Mouse (Mus musculus) adipocyte (in vitro differentiated cells): ENCODE measurements around the gene Sorbs1.

Experiments used
- DNase-seq: peaks from one replicate; pipeline ENCODE4 v3.0.0-alpha.2; 2016; ENCODE audit warnings: low spot score

The Sorbs1 gene

DNA sequence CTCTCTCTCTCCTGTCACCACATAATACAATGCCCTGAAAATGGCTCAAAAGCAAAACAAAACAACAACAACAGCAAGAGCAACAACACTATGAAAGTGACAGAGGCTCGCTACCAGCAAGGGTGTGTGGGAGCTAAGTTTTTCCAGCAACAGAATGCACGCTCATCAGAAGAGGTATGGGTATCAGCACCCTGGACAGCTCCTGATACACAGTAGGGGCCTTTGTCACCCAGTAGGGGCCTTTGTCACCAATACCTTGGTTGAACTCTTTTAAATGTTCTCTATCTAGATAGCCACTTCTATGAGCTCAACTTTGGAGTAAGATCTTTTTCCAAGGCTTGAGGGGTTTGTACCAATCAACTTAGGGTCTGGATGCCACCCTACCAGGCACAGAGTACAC lies 138.9 kb downstream of the Sorbs1 start:
- DNase-seq: no peak

DNA sequence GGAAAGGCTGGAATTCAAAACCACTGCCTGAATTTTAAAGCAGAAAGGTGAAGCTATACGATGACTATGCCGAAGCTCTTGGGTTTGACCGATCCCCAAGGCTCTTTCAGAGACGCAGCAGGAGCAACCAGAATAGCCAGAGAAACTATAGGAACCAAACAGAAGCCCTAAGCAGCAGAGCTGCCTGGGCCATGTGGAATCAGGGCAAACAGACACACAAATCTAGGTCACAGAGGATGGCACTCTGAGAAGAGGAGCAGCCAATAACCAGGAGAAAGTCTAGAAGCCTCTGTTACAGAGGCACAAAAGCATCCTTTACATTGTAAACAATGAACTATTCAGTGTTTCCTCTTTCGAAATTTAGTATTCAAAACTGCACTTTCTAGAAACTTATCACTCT lies 140.9 kb downstream of the Sorbs1 start:
- DNase-seq: peak; percentile 59

DNA sequence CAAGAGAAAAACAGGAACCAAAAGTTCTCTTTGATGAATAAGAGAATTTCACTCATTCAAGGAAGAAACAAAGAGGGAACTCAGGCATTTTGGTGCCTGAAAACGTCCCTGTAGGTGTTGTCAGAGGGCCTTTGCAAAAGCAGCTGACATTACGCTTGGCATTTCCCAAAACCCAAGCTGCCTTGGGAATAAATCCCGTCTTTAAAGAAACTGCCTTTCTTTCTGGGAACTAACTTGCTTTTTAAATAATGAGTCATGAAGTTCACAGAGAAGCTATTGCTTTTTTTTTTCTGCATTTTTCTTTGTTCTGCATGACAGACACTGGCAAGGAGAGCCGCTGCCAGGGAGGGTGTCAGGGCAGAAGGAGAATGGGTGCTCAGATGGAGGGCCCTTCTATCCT lies 141.7 kb downstream of the Sorbs1 start:
- peak; percentile 77 for DNase-seq

DNA sequence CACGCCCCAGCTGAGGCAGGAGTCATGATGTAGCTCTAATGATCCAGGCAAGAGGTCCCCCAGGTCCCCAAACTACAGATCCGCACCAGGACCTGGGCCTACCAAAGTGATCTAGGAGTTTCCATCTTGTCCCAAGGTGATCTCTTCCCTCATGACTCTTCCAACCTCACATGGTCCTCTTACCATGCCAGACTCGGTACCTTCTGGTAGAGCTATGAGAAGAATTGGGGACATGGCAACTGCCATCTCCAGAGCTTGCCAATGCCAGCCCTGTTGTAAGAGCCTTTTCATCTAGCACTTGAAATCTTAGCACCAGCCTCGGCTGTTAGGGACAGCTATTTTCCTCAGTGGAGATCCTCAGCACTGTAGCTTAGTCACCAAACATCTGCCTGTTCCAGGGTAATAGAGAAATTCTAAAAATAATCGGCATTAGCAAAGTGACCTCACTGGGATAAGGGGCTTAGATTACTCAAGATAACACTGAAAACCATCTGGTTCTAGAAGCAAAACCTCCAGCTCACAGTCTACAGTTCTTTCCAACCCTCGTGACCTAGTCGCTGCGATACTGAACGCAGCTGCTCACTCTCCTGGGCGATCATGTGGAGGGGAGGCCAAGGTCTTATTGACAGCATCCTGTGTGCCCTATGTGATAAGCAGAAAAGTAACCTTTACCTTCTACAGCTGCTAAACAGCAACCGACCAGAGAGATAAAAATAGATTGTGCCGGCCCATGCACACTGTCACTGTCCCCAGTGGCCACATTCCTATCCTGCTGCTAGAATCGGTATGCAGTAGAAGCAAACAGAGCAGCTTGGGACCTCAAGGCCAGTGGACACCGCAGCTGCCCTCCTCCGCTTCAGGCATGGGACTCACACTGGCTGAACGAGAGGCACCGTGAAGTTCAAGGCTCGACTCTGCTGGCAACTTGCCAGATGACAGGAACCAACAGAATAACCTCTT lies 143.4 kb downstream of the Sorbs1 start:
- DNase-seq: peak; percentile 79

DNA sequence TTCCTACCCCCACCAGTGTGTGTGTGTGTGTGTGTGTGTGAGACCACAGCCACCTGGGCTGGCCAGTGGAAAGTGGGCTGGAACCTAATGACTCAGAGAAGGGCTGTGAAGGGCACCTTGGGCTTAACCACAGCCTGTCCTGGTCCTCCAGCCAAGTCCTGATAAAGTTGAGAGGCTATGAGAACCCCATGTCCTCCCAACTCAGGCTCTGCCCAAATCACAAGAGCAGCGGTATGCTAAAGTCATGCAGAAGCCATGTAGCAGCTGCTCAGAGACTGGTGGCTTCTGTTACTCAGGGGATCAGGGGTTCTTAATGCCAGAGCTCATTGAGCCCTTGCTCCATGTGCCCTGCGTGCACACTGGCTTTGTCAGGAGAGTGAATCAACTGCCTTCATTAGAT lies 145.1 kb downstream of the Sorbs1 start:
- DNase-seq: no peak

DNA sequence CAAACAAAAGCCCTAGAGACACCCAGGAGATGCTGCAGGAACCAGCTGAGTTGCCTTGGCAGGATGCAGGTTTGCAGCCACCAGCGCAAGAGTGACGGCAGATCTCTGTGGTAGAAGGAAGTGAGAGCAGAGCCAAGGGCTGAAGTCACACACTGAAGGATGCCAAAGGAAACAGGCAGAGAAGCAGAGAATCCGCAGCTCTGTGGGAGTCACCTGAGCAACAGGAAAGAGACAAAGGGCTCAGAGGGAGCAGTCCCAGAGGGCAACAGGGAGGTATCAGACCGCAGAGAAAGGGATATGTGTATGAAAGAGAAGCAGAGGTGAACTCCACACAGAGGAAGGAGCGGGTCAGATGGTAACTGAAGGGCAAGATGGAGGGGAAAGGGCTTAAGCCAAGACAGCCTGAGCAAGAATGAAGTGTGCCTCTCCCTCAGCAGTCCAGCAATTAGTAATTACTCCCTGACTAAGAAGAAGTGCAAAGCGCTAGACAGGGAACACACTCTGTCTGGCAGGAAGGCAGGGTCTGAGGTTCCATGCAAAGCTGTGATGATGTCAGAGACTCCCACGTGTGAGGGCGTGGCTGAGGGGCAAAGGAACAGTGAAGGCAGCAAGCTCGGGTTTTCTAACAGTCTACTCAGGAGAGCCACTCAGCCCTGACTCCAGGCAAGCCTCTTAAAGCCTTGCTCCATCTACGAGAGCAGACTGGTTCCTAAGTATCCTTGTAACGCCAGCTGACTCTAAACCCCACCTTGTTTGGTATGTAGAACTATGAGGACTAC lies 147.2 kb downstream of the Sorbs1 start:
- DNase-seq: peak; percentile 87

DNA sequence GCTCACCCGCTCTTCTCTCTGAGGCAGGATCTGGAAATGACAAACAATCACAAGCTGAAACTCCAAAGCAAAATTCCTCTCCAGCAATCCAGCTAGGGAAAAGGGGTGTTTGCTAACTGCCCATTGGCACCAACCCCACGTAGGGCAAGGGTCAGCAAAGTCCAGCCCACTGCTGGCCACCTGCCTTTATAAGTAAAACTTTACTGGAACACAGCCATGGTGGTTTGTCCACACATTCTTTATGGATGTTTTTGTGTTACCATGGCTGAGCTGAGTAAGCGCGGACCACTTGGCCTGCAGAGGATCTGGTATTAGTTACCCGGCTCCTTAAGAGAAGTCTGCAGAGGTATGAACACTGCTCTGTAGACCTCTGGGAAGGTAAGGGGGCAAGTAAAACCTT lies 148.4 kb downstream of the Sorbs1 start:
- peak; percentile 97 for DNase-seq

DNA sequence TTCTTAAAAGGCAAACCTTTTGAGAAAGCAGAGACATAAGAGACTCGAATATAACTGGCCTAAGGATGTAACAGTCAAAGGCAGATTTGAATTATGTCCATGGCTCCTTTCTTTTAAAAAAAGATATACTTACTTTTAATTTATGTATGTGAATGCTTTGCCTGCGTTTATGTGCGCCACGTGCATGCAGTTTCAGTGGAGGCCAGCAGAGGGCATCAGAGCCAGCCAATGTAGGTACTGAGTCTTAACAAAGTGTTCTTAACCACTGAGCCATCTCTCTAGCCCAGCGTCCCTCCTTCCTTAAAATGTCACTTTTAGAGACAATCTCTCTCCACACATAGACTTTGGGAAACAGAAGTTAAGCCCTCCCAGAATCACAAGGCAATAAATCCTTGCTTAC lies 150.1 kb downstream of the Sorbs1 start:
- DNase-seq: no peak

DNA sequence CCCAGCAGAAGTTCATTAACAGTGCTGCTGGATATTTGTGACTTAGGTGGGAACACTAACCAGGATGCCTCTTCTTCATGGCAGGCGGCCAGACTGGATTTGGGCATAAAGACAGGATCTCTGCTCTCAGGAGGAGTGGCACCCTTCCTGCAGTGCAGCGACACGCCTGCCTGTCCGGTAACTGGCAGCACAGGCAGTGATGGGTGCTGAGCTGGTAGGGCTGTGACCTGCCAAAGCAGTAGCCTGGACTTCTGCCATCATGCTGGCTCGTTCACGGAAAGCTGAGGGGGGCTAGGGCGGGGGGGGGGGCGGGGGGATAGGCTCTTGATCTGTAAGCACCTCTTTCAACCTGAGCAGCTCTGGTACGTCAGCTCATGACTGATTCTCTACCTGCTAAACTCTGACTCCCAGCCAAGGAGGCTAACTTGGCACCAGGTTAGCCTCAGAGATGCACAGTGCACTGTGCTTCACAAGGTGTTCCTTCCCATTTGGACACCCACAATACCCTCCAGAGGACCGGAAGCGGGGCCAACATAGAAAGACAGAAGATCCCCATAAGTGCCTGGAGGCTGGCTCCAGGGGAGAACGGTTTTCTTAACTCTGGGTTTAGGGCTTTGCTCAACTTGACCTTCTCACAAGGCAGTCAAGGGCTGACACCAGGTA lies 151.2 kb downstream of the Sorbs1 start:
- no peak for DNase-seq

DNA sequence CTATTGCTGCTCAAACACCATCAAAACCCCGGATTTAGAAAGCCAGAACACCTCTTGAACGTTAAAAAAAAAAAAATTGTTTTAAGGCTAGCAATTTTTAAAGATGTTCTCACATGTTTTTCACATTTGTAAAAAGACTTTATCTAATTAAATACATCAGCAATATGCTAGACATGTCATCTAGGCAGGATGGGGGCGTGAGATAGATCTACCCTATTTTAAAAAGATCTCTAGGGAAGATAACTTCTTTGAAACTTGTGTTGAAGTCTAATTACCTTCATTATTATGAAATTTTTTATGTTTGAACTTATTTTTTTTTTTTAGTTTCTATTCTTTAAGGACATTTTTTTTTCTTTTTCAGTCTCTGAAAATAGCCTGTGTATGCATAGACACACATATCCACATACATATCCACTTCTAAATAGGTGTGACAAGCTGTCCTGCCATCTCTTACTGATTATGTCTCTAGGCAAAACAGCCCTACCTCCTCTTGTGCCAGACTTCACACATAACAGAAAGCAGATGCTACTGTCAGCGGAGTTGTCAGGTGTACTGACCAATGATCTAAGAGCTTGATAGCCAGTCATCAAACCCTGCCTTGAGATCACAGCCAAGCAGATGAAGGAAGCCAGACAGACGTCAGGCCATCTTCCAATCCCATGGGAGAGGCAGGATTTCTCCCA lies 153.7 kb downstream of the Sorbs1 start:
- no peak for DNase-seq

DNA sequence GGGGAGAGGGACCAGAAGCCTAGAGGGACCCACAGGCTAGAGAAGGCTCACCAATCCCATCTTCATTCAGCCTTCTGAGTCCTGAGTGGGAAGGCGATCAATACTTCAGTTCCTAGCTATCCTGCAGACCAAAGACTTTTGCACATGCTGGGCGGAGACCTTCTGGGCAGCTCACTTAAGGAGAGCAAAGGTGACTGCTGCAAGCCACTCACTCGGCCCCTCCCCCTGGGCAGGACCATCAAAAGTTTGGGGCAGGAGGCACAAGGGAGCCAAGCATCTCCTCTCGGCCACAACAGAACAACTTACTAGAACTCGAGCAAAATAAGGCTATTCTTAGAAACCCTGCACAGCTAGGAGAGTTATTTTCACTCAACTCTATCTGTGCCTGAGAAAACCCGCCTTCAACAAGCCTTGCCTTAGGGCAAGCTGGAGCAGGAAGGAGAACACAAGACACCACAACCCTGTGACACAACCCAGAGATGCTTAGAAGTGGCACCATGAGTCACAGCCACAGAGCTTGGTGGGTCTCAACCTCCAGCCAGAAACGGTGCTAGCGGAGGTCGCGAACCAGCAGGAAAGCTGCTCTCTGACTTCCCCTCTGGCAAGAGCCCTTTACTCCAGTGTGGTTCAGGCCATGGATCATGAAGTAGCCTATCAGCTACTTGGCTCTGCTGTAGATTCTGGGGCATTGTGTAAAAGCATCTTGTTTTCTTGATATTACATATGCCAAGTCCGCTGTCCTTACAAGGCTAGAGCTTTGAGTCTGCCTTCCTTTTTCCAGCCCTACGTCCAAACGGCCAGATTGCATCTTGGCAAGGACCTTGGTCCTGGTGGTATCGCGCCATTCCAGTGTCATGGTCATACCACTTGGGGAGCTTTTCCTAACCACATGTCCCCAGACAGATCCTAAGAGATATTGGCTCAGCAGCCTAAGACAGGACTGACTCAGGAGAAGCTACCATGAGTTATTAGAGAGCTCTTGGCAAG lies 156.8 kb downstream of the Sorbs1 start:
- peak; percentile 97 for DNase-seq

DNA sequence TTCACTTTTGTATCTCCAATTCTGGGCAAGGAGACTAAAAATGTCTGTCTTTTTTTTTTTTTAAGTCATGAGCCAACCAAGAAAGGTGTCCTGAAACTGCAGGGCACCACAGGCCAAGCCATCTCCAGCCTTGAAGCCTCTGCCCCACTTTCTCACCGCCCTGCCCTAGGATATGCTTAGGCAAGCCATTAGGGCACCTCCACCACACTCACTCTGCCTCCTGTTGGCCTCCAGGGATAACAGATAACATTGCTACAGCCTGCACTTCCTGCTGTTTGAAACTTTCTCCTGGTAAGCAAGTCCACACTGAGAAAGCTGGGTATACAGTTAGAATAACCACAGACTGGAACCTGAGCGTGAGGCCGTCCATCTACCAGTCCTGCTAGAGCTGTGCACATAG lies 158.5 kb downstream of the Sorbs1 start:
- peak; percentile 87 for DNase-seq

DNA sequence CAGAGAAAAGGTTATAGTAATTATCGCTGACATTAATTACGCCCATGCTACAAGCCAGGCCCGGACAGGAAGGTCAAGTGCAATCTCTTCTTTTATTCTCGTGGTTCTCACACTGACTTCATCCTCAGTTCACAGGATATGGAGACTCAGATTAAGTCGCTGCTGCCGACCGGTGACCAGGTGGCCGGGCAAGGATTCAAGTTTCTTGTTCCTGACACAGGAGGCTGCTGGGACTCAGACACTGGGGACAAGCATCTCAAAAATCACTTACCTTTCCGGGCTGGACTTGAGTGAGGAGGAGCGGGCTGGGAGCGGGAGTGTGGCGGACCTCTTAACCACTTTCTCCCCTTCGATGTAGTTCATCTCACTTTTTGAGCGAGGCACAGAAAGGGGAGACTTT lies 161.6 kb downstream of the Sorbs1 start:
- no peak for DNase-seq

DNA sequence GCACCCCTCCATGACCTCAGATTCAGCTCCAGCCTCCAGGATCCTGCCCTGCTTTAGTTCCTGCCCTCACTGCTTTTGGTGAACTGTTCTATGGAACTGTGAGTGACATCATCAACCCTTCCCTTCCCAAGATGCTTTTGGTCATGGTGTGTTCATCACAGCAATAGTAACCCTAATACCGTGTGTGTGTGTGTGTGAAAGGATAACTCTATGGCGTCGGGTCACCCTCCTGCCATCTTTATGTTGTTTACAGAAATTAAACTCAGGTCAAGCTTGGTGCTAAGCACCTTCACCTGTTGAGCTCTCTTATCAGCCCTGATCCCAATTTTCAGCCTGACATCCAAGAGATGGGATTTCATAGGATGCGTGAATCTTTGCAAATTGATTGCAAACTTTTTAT lies 162.7 kb downstream of the Sorbs1 start:
- no peak for DNase-seq

DNA sequence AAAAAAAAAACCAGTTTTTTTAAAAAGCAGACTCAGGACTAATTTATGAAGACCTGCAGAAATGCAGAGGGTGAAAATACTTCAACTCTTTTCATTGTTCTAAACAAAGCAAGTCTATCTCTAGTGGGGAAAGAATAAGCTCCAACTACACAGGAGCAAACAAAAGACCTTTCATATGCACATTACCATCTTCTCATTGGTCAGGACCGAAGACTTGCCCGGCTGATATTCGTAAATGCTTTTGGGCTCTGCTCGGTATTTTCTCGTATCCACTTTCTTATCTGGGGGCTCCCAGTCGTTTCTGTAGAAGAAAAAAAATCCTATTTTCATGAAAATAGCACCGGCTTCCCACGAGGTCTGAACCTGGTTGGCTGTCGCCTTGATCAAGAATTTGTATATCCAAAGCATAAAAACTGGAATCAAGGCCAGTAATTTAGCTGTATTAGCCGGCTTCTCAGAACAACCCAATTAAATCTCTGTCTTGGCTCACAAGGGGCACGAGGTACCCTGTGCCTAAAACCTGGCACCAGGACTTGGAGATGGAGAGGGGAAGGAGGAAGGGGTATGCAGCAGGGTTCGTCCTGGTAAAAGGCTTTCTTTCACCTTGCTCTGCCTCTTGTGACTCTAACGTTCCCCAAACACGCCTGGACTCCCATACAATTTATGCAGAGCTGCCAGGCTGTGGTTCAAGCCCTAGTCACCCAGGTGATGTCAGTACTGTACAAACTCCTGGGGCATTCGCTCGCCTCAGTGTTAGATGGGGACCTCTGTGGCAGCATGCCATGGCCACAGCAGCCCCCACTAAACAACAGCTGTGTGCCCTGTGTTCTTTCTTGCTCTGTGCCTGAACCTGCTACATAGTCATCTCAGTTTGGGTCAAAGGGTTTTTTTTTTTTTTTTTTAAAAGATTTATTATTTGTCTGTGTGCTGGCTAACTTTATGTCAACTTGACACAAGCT lies 163.6 kb downstream of the Sorbs1 start:
- no peak for DNase-seq

DNA sequence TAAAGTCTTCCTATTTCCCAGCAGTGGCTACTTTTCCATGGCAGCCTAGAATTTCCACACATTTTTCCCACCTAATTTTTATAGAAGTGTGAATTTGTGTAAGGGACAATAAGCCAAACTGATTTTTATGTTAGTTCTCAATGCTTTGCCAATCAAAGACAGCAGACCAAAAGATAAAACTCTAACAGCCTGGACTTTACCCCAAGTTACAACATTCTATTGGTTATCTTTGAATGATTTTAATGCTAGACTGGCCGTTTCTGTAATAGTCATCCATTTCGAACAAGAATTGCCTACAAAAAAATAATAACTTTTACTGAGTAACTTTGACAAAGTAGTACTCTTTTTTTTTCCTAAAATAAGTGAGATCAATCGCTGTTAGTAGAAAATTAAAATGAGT lies 164.3 kb downstream of the Sorbs1 start:
- DNase-seq: no peak

DNA sequence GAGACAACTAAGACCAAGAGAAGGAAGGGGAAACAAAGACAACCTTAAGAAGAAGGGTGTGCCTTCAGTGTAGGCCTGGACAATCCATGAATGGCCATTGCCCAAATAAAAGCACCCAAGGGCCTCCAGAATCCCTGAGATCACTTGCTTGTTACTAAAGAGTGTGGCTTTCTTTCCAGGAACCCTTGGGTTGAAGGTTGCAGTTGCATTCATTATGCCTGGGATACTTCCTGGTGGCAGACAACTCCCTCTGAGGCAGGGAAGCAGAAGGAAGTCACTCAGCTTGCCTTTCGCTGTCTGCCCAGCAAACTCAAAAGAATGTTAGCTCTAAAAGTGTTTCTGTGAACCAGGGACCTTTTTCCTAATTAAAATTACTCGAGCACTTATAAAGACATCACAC lies 164.9 kb downstream of the Sorbs1 start:
- DNase-seq: no peak

DNA sequence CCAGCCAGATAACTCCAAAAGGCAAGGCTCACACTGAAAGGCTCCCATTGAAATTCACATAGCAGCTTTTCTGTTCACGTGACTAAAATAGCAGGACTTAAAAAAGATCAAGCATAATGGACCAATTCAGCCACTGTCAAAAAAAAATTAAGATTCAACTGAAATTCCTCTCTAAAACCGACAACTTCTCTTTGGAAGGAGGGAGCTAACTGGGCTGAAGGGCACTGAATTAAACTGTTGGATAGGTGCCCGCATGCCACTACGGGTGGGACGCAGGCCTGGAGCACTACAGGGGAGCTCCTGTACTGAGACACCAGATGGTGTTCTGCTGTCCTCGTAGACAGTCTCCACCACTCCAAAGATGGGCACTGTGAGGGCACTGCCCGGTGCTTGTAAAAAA lies 165.4 kb downstream of the Sorbs1 start:
- no peak for DNase-seq

DNA sequence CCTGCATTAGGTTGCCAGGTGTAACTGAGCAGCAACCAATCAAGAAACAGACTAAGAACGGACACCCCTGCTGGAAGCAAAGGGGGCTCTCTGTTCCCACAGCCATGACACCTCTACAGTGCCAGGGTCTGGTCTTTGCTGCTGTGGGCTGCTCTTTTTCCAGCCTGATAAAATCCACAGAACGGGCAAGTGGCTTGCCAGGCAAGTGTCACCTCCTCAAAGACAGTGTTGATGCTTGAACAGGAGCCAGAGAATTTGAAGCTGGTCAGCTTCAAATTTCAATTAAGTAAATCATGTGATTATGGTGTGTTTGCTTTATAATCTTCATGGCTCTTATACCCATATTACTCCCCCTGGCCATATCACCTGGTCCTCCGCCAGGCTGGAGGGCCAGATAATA lies 166.7 kb downstream of the Sorbs1 start:
- no peak for DNase-seq
